Mouse (Mus musculus) embryonic fibroblast, embryonic 13.5 days (primary cell): Measurements from ENCODE around the gene Galnt10.

Source experiments
- CTCF ChIP-seq: IDR thresholded peaks from 2 replicates; pipeline ENCODE4 v1.5.1; 2011; ENCODE audit warnings: mild to moderate bottlenecking, control low read depth, low read length, moderate library complexity, borderline replicate concordance; ENCODE audit not compliant: insufficient read depth
- POLR2A ChIP-seq: IDR thresholded peaks from 2 replicates; pipeline ENCODE4 v1.6.1; 2011; ENCODE audit warnings: low read depth, mild to moderate bottlenecking, control low read depth, low read length, moderate library complexity

DNA sequence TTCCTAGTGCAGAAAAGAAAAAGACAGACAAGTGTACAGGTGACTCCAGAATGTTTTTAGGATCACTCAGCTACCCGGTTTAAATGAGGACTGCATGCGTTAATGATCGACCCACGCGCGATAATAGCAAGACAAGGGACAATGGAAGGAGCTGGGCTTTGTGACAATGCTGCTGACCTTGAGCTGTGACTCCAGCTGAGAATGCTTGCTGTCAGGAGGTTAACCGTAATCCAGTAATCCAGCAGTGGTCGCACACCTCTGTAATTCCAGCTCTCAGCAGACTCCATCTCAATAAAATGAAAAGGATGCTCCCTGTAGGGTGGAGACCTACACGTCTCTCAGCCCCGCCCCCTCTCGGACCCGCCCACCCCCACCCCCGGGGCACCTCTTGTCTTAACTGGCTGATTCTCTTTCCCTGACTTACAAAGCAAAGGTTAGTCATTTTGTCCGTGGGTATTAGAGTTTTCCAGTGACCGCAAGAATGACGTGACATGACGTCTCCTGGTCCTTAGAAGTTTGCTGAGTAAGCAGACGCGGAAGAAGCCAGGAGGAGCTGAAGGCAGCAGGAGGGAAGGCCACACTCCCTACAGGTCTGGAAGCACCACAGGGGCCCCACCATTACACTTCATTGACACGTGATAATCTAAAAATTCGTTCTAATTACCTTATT, 145.8 kb downstream of the Galnt10 start:
- TF ChIP-seq POLR2A = no peak
- TF ChIP-seq CTCF = no peak
